Mouse (Mus musculus) myocyte (in vitro differentiated cells): ENCODE results near the gene Uso1.

ENCODE experiments used
- CEBPB ChIP-seq: IDR thresholded peaks from 2 replicates; pipeline ENCODE4 v1.6.1; 2011; ENCODE audit warnings: mild to moderate bottlenecking, moderate library complexity; ENCODE audit not compliant: poor library complexity, insufficient read depth, severe bottlenecking
- MYOG ChIP-seq, 3 experiments: IDR thresholded peaks; one replicate each; pipeline ENCODE4 v1.6.1; 2011; ENCODE audit warnings: control low read depth in 2 of 3, low read depth in 2 of 3, mild to moderate bottlenecking in 2 of 3; ENCODE audit not compliant: insufficient read length in 2 of 3, control insufficient read depth in 1 of 3, insufficient read depth in 1 of 3
- POLR2A ChIP-seq: IDR thresholded peaks from one replicate; pipeline ENCODE4 v1.6.1; 2011; ENCODE audit warnings: low read depth, mild to moderate bottlenecking, control low read depth, moderate library complexity; ENCODE audit not compliant: insufficient read length
- REST ChIP-seq: IDR thresholded peaks from one replicate; pipeline ENCODE4 v1.6.1; 2011; ENCODE audit warnings: mild to moderate bottlenecking, control low read depth, moderate library complexity; ENCODE audit not compliant: insufficient read depth, insufficient read length
- TCF12 ChIP-seq: IDR thresholded peaks from one replicate; pipeline ENCODE4 v1.6.1; 2011; ENCODE audit warnings: mild to moderate bottlenecking, control low read depth; ENCODE audit not compliant: poor library complexity, insufficient read depth, severe bottlenecking
- USF1 ChIP-seq: IDR thresholded peaks from one replicate; pipeline ENCODE4 v1.6.1; 2011; ENCODE audit warnings: low read depth, mild to moderate bottlenecking, control low read depth, moderate library complexity

- TF ChIP-seq MYOG (IDR thresholded peaks at IDR 0.05; ENCODE audit: control insufficient read depth in 1 of 3, insufficient read depth in 1 of 3, insufficient read length in 2 of 3, low read depth in 2 of 3), result no peak
- TF ChIP-seq CEBPB, result no peak
- TF ChIP-seq POLR2A, result no peak
- TF ChIP-seq USF1, result no peak
- no peak for TF ChIP-seq REST
- no peak for TF ChIP-seq TCF12
Measured at GRCm38 (mm10) chr5:92134934-92135333, 2.8 kb upstream of the Uso1 start.
